Mouse (Mus musculus): Measurements from ENCODE around the gene Hmcn1.
A peak's percentile ranks its signal among the peaks of the same experiment; 100 is the strongest.

Hmcn1 gene

DNA sequence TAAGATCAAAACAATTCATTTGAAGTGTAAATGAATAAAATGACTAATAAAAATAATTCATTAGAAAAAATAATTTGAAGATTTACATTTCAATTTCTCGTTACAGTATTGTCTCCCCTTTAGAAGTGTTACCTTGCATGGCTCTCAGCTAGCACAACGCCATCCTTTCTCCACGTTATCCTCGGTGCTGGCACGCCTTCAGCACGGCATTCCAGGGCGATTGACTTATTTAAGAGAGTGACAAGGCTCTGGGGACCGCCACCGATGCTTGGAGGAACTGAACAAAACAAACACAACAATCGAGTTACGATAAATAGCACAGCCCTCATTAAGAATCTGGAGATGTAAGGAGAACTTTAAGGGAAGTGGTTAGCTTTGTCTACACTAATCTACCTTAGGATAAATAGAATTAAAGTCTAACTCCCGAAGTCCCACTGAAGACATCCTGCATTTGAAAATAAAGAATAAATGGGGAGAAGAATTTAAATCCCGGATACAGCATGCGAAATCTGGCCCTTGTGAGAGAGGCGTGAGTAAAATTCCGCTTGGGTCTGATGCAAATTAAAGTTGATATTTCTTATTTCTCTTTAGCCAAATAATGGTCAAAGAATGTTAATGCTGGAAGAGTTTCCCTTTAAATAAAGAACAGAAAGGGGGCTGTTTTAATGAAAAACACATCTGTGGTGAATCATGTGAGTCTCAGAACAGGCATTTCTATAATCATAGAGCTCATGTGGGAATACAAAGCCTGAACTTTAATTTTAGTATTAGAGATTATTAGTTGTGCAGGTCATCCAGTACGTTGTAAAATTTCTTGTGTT is 362.0 kb downstream of the Hmcn1 start:
- DNase-seq = no peak

DNA sequence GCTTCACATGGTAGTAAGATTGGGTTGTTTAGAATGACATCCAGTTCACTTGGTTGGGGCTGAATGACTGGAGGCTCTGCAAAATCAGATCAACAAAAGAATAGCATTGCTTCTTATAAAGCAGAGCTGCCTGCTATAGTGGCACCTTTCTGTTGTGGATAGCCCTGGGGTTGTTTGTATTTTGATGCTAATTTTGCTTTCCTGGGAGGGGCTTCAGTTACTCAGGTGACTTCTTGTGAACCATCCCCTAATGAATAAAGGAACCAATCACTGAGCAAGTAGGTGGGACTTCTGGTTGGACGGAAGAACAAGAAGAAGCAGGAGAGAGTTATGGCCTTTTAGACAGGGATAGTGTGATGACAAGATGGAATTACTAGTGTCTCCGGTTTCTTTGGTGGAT is 370.0 kb downstream of the Hmcn1 start:
- DNase-seq = no peak

DNA sequence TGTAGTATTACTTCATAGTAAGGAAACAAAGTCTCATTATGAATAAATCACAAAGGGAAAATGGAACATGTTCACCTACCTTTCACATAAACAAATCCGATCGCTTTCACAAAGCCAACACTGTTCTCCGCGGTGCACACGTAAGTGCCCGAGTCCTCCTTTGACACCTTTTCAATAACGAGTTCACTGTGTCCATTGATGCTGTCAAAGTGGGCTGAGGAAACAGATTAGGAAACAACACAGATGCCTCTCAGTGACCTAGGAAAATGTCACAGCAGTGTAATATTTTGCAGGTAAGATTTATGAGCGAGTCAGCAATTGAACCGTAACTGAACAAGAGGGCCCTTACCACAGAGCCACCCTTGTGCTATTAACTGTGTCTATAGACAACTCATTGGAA is 382.7 kb downstream of the Hmcn1 start:
- no peak for DNase-seq

DNA sequence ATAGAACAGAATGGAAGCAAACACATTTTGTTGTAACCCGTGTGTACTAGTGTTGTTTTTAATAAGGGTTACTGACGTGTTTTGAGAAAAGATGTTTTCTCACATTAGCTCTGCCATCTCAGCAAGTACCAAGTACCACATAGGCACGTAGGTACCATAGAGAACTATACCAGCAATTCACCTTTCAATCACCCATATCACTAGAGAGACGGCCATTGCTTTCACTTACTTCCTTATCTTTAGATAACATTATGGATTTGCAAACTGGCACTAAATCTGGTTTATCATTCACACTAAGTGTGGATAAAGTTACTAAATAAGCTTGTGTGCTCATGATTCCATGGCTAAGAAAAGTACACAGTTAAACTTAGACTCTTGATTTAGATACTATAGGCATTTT is 387.1 kb downstream of the Hmcn1 start:
- no peak for DNase-seq

DNA sequence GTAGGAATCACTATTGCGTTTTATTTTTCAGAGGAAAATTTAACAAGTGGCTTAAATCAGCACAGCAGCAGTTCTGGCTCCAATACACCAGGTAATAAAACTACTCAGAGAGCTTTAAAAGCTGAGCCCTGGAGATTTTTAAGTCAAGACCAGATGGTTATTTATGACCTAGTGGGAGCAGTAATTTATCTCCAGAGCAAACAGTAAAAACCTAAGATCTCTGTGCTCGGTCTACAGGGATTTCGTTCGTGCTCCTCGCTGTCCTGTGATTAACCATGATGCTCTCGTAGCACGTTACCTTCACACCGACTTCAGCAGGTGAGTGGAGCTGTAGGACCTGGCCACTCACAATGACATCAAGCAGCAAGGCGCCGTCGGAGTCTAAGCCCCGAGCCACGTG is 399.6 kb downstream of the Hmcn1 start:
- DNase-seq = no peak

DNA sequence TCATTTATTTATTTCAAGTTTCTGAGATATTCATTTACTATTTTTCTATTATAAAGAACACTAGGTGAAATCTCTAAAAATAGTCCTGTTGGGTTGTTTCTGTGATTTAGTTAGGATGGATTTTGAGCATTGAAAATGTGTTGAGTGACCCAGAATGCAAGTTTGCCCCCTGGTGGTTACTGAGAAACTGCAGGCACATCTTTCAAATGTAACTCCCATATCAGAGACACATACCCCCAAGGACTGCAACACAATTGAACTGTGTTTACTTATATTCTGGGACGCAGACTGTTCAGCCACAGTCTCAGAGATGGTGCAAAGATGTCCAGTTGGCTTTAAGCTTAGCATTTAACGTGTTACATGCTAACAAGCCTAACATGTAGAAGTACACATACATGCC is 402.0 kb downstream of the Hmcn1 start:
- DNase-seq = peak; percentile 28 to 81

DNA sequence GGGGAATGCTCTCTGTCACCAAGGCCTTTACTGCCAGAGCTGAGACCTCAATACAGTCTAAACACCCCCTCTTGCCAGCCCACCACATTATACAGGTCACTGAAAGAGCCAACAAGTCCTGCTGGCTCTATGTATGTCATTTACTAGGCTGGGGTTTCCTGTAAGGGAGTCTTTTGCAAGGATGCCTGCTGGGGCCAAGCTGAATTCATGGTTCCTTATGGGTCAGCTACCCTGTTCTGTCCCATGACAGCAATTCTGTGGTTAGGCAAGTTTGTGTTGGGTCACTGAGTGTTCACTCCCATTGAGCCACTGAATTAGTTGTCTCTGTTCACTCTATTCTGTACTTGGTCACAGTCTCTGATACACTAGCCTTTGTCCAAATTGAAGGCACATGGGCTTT is 405.8 kb downstream of the Hmcn1 start:
- DNase-seq = no peak

DNA sequence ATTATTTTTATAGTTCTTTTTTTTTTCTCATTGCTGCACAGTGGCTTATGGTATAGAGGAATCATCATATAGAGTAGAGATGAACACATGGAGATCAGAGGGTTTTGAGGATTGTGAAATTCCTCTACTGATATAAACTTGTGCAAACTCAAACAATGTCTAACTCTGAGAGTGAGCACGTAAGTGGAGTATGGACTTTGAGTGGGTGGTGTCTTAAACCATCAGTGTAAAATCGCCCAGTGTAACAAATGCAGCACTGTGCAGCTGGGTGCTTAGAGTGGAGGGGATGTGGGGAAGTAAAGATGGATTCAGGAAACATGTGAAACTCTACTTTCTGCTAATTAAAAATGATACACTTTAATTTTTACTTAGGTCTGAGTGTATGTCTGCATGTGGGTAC is 408.8 kb downstream of the Hmcn1 start:
- DNase-seq = no peak

DNA sequence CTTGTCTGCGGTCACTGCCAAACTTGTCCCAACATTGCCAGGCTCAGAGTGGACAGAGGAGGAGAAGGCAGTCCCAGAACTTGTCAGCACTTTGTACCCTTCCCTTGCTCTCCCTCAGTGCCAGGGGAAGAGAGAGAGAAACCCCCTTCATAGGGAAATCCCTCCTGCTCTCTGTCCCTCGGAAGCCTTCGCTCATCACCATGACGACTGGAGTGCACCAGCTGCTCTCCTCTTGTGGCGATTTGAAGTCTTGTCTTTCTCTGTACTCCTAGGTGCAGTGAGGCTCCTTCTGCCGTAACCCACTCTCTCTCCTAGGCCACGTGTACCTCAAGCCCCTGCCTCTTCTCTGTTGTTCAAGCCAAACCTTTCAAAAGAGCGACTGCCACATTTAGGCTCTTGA is 409.5 kb downstream of the Hmcn1 start:
- no peak for DNase-seq

DNA sequence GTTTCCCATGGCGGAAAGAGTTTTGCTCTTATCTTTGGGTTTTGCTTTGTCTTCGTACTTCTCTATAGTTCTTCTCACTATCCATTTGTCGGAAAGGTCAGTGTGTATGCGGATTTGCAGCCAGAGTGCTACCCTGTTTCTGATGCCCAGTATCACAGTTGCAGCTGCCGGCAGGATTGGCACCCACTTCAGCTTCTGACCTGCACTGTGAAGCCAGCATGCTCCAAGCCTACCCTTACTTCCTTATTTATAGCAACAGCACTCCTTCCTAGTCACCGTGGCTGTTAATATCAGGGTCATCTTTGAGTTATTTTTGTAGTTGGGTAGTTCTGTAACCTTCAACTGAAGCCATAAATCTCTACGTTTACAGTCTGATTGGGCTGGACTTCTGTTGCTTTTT is 412.7 kb downstream of the Hmcn1 start:
- DNase-seq = no peak

DNA sequence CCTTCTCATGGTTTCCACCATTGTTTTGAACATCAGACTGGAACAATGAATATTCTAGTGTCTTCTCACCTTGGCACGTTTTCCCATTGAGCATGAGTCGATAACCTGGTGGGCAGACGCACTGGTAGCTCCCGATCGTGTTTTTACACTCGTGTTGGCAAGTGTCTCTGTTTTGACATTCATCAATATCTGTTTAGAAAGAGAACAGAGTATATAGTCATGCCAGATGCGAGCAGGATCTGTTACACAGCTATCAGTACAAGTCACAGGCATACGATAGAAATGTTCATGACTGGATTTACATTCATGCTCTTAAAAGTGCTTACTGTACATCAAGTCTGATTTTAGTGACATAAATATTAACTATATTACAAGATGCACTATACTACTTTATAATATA is 419.8 kb downstream of the Hmcn1 start:
- no peak for DNase-seq

DNA sequence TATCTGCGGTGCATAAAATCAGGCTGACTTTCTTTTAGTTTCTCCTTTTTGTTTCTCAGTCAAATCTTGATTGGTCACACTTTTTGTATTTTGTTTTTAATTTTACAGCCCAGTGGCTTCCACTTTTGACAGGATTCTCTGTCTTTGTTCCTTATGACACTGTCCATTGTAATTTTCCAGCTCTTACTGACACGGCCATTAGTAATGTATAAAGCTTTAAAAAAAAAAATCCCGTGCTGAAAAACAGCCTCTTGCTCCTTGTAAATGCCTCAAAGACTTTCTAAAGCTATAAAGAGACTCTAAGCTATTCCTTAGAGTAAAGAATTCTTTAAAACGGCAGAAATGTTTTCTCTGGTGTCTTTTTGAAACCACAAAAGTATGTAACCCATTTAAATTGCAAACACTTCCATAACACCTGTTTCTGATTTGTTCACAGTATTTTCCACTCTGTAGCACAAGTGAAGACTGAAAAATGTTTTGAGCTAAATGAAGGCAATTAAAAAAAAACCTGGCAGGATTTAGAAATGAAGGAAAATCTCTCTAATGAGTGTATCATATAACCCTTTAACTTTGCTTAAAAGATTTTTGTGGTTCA is 422.6 kb downstream of the Hmcn1 start:
- DNase-seq = no peak

DNA sequence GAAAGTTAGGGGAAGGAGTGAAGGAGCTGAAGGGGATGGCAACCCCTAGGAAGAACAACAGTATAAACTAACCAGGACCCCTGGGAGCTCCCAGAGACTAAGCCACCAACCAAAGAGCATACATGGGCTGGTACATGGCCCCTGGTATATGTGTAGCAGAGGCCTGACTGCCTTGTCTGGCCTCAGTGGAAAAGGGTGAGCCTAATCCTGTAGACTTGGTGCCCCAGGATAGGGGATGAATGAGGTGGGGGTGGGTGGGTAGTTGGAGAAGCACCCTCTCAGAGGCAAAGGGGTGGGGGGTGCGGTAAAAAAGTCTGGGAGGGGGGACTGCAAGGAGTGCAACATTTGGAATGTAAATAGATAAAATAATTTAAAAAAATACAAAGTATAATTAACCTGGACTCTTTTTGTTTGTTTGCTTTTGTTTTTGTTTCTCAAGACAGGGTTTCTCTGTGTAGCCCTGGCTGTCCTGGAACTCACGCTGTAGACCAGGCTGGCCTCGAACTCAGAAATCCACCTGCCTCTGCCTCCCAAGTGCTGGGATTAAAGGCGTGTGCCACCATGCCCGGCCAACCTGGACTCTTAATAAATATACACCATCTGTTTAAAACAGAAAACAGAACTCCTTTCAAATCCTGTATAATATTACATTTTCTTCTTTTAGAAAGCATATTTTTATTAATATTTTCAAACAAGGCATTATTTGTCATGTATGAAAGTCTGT is 423.3 kb downstream of the Hmcn1 start:
- no peak for DNase-seq

DNA sequence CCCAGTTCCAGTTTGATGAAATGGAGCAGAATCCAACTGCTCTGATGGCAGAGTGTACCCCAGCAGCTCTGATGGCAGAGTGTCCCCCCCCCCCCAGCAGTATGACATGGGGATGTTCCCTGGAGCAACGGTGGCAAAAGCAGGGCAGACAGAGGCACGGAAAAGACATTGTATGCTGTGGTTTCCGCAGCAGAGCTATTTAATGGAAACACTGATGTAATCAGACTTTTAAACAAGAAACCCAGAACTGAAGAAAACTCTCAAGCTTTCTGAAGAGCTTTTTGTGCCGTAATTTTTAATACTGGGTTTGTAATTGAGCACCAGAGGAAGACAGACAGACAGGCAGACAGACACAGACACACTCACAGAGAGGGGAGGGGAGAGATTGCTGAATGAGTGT is 426.9 kb downstream of the Hmcn1 start:
- no peak for DNase-seq

DNA sequence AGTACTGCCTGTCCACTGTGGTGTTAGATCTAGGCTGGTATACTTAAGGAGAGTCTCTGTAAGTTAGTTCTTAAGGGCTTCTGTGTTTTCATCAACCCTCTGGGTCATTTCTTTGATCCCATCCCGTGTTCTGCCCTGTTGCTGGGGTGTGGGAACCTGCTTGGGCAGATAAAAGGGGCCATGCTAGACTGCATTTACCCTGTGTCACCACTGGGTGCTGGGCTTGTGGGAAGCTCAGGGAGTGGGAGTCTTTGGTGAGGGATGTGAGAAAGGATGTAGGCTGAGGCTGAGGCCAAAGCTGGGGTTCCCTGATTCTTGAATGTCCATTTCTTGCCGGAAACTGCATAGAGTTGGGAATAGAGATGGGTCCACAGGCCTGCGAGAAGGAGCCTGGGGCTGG is 436.6 kb downstream of the Hmcn1 start:
- DNase-seq = no peak

DNA sequence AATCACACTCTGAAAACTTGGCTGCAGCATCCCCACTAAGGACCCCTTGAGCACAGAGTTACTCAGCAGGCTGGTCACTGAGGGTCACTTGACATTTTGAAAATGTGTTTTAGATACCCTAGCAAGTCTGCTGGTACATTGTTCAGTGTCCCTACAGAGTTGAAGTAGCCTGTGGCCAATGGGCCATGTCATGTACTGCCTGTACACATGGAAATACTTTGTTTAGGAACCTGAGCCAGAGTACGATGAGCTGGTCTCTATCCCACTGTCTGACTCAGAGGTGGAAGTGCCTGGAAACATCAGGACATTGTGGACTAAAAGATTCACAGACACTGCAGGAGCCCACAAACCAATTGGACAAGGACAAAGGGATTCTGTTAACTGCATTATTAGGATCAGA is 441.8 kb downstream of the Hmcn1 start:
- DNase-seq = no peak

DNA sequence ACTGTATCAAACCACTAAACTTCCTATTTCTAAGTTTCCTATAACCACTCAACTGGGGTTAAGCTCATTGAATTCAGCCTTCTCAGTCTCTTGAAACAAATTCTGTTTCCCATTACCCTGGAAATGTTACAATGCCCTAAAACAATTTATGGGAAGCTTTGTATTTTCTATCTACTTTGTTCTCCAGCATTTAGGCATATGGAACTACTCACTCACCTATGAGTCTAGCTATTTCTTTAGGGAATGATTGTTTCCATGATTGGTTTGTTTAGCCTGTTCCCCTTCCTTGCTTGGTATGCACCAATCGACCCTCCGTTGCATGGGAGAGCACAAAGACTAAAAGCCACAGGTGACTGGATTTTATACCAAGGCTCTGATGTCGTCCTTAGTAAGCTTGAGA is 446.8 kb downstream of the Hmcn1 start:
- DNase-seq = no peak

DNA sequence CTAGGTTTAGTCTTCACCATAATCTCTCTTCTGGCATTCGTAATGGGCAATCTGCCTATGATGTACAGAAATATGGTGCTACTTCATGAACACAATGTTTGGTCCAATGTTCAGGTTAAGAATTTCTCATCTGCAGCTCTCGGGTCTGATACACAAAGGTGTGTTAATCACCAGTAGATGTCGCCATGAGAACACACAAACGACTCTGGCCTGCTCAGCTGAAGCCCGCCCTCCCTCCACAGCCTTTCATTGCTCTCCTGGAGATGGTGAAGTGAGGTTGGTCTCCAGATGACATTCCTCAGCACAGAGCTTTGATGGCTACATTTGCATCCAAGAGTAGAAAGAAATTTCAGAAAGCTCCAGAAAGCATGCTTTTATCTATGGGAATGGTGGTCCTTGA is 453.0 kb downstream of the Hmcn1 start:
- peak; percentile 26 to 49 for DNase-seq

DNA sequence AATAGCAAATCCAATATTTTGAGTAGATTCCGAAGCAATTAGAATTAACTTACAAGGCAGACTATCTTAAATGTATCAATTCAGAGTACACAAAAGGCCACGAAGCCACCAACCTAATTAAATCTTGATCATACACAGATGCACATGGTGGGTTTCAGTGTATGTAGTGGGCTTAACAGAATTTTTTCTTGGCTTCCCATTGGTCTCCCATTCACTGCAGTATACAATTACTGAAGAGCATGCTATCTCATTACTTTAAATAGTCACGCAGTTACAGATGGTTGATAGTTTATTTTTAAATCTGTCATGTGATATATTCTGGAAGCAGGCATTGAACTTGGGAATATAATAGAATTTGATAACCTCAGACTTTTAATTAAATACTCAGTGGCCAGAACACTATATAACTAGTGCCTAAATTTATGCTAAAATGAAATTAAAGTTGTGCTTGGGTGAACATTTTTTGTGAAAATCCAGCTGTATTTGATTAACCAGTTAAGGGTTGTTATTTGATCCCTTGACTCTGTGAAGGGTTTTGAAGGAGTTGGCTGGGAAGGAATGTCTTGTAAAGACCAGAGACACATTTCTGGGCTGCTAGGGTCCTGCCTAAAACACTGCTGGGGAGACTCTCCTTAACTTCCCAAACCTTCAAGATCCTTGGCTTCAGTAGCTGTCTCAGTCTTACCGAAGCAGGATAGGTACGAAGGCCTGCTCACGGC is 455.7 kb downstream of the Hmcn1 start:
- DNase-seq = no peak

DNA sequence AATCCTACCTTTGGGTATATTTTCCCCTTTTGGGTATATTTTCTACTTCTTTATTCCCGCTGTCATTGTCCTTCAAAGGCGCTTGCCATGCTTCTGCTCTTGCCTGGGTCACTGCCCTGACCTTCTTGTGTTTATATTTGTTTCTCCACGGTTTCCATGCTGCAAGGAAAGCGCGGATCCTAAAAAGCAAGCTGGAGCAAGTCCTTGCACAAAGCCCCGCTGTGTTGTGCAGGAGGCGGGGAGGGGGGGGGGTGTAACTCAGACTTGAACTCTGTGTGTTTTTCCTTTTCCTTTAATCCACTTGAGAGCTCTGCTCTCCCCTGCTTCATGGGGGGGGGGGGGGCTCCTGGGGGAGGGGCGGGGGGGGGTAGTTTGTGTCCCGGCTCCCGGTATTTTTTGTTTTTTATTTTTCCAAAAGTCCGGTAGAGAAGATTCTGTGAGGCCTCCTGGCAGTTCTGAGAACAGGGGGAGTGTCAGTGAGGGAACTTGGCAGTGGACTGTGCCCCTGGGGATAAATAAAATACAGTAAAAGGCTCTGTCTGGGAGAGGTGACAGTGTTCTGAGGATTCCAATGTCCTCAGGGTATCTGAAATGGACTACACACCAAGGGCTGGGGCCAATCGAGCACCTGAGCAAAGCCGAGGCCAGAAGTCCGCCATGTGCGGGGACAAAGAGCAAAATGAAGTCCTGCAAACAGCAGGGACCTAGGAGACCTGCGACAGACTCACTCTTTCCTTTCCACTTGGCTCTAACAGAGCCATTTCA is 457.3 kb downstream of the Hmcn1 start:
- DNase-seq = peak; percentile 46 to 63

DNA sequence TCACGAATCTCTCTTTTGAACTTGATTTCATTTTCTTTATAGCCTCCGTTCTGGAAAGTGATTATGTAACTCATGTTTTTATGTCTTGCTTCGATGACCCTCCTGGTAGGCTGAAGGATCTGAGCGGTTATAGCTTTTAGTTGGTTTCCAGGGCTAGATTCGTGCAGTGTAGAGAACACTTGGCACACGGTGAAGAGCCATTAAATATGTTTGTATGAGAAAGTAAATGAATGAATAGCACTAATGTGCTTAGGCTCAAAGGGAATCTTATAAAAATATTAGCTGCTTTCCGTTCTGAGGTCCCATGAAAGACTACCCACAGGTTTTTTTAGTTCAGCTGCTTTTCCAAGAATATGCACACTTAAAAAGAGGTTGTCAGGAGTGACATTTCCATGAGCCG is 458.6 kb downstream of the Hmcn1 start:
- no peak for DNase-seq

DNA sequence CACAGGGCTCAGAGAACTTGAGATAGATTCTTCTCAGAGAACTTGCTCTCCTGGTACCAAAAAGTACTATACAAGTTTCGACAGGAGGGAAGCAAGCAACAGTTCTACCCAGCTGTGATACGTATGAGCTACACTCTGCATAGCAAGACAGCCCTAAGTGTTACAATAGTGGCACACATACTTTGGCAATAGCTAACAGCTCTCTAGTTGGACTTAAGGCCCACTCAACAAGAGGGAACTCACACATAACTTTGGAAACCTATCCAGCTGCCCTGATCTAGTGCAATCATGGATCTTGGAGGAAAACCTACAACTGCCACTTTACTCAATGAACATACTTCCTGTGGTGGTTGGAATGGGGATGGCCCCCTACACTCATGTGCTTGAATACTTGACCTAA is 480.2 kb downstream of the Hmcn1 start:
- no peak for DNase-seq
